Mouse (Mus musculus): ENCODE data around the gene Adck1. TPM values are rescaled to one million over a fixed set of nuclear protein-coding genes. Genes with fewer than 3 reads are reported as not detected.
"Not testable (repeated sequence)": the region's sequence is repeated elsewhere in the genome, so short reads cannot be mapped to it uniquely, and the experiment has no call there.

Gene Adck1
- polyA plus RNA-seq (2017; shearing (Covaris generic)): 10 to 100 TPM; 11.5 to 21.0 TPM

GRCm38 (mm10) chr12:88360441-88361119 is at the start of gene Adck1:
Adck1 (plus strand) TSS chr12:88360554.
- ATAC-seq: peak; percentile 96

GRCm38 (mm10) chr12:88314556-88314955 is 45.8 kb upstream of the Adck1 start:
- no peak for ATAC-seq

- ATAC-seq: not testable (repeated sequence)
These were observed 36.4 kb upstream of the Adck1 start, which contains the start of gene Gm5039 for GRCm38 (mm10) chr12:88323926-88324325. Gm5039 (minus strand) TSS chr12:88324026.

- ATAC-seq: not testable (repeated sequence)
These were observed 23.5 kb upstream of the Adck1 start for GRCm38 (mm10) chr12:88336662-88337413.

- ATAC-seq: not testable (repeated sequence)
These were observed 19.1 kb upstream of the Adck1 start for GRCm38 (mm10) chr12:88341286-88341685.

- ATAC-seq: no peak
These were observed 6.1 kb upstream of the Adck1 start for GRCm38 (mm10) chr12:88354182-88354702.

GRCm38 (mm10) chr12:88361120-88361445 is 729 bp downstream of the Adck1 start:
- ATAC-seq: peak; percentile 2

- ATAC-seq: no peak
These were observed 7.3 kb downstream of the Adck1 start for GRCm38 (mm10) chr12:88367673-88368072.

- ATAC-seq: no peak
These were observed 8.3 kb downstream of the Adck1 start for GRCm38 (mm10) chr12:88368618-88369017.

GRCm38 (mm10) chr12:88369690-88370089 is 9.3 kb downstream of the Adck1 start:
- ATAC-seq: not testable (repeated sequence)

- not testable (repeated sequence) for ATAC-seq
These were observed 10.0 kb downstream of the Adck1 start for GRCm38 (mm10) chr12:88370321-88370720.

- ATAC-seq: no peak
These were observed 11.7 kb downstream of the Adck1 start for GRCm38 (mm10) chr12:88372018-88372417.

- no peak for ATAC-seq
These were observed 16.5 kb downstream of the Adck1 start for GRCm38 (mm10) chr12:88376820-88377219.

- ATAC-seq: no peak
These were observed 17.9 kb downstream of the Adck1 start for GRCm38 (mm10) chr12:88378256-88378655.

- ATAC-seq: no peak
These were observed 28.5 kb downstream of the Adck1 start for GRCm38 (mm10) chr12:88388832-88389231.

GRCm38 (mm10) chr12:88398658-88399057 is 38.3 kb downstream of the Adck1 start:
- ATAC-seq: no peak

- no peak for ATAC-seq
These were observed 43.2 kb downstream of the Adck1 start for GRCm38 (mm10) chr12:88403541-88403940.

GRCm38 (mm10) chr12:88405113-88405512 is 44.8 kb downstream of the Adck1 start:
- peak; percentile 32 for ATAC-seq

- ATAC-seq: no peak
These were observed 47.6 kb downstream of the Adck1 start for GRCm38 (mm10) chr12:88407996-88408322.

GRCm38 (mm10) chr12:88408323-88409047 is 48.1 kb downstream of the Adck1 start:
- peak; percentile 91 for ATAC-seq

GRCm38 (mm10) chr12:88413239-88413638 is 52.9 kb downstream of the Adck1 start:
- ATAC-seq: no peak

- ATAC-seq: no peak
These were observed 59.7 kb downstream of the Adck1 start for GRCm38 (mm10) chr12:88419912-88420621.

GRCm38 (mm10) chr12:88426926-88427325 is 66.6 kb downstream of the Adck1 start:
- no peak for ATAC-seq

Data from CD4-positive, CD25-positive, alpha-beta regulatory T cell, adult 4 months (primary cell).